Mouse (Mus musculus): ENCODE data around the gene Camk2g. TPM values are rescaled to one million over a fixed set of nuclear protein-coding genes. Genes with fewer than 3 reads are reported as not detected.

The Camk2g gene
- total and polyA plus RNA-seq, 3 experiments, result 14.1 to 27.1 TPM; not detected in 1

GRCm38 (mm10) chr14:20724043-20724442 lies 69.8 kb downstream of the Camk2g start:
- Histone ChIP-seq H3K36me3 (ENCODE audit: control insufficient read depth in 1 of 2, insufficient read depth in 2 of 2, low read length in 2 of 2) (peaks cover 22 to 59% of the 10 kb centered on the region in 2 experiments), H3K79me2 (ENCODE audit: control insufficient read depth, insufficient read depth, low read length, poor library complexity) (peaks cover 17% of the 10 kb centered on the region), H3K9ac (ENCODE audit: control insufficient read depth, low read depth, low read length, poor library complexity, severe bottlenecking) (no peak overlapping the region), H3K4me3 (ENCODE audit: control insufficient read depth in 1 of 2, insufficient read depth in 1 of 2, low read depth in 2 of 2, low read length in 2 of 2) (no peak overlapping the region), H3K27me3 (ENCODE audit: control insufficient read depth in 1 of 2, insufficient read depth in 2 of 2, low read length in 2 of 2) (no peaks in the 10 kb centered on the region), H3K4me1 (ENCODE audit: control insufficient read depth in 1 of 2, insufficient read depth in 2 of 2, low read length in 2 of 2) (peaks cover 9 to 13% of the 10 kb centered on the region in 2 experiments), H3K27ac (ENCODE audit: control insufficient read depth, low read depth, low read length) (no peak overlapping the region), H3K9me3 (replicated peaks; ENCODE audit: insufficient read depth, low read length) (no peaks in the 10 kb centered on the region)
- peak; percentile 51 for DNase-seq (ENCODE audit: low read depth, low spot score)
- peak; percentile 70 to 81 (median 79) for TF ChIP-seq CTCF (IDR thresholded peaks at IDR 0.05 in 2 of 3, conservative IDR thresholded peaks at IDR 0.05 in 1 of 3; ENCODE audit: control insufficient read depth in 1 of 3, insufficient read depth in 1 of 3, low read depth in 2 of 3, low read length in 3 of 3, poor library complexity in 1 of 3, severe bottlenecking in 1 of 3)
- no peak for TF ChIP-seq TCF12 (IDR thresholded peaks at IDR 0.05; ENCODE audit: low read depth, low read length)
- TF ChIP-seq ZNF384 (IDR thresholded peaks at IDR 0.05; ENCODE audit: low read depth, low read length), result no peak
- TF ChIP-seq SMC3 (IDR thresholded peaks at IDR 0.05; ENCODE audit: low read depth, low read length), result peak; percentile 50
- TF ChIP-seq ELF1 (IDR thresholded peaks at IDR 0.05; ENCODE audit: low read depth, low read length), result no peak
- TF ChIP-seq CHD1 (IDR thresholded peaks at IDR 0.05; ENCODE audit: low read depth, low read length), result no peak
- no peak for TF ChIP-seq CHD2 (IDR thresholded peaks at IDR 0.05; ENCODE audit: low read length)
- peak; percentile 21 for TF ChIP-seq RAD21 (IDR thresholded peaks at IDR 0.05; ENCODE audit: low read depth, low read length)
- TF ChIP-seq MYB (IDR thresholded peaks at IDR 0.05; ENCODE audit: low read depth, low read length), result no peak
- no peak; the same call in 1 of the 2 replicates for TF ChIP-seq SIN3A (IDR thresholded peaks at IDR 0.05; ENCODE audit: low read length)
- no peak for TF ChIP-seq ZC3H11A (IDR thresholded peaks at IDR 0.05; ENCODE audit: low read depth, low read length)
- TF ChIP-seq MAFK (IDR thresholded peaks at IDR 0.05; ENCODE audit: borderline replicate concordance, low read depth, low read length), result peak; percentile 94
- no peak for TF ChIP-seq GABPA (IDR thresholded peaks at IDR 0.05; ENCODE audit: low read depth, low read length)
- TF ChIP-seq NRF1 (IDR thresholded peaks at IDR 0.05; ENCODE audit: insufficient read depth, low read depth, low read length, poor library complexity, severe bottlenecking), result no peak

DNA sequence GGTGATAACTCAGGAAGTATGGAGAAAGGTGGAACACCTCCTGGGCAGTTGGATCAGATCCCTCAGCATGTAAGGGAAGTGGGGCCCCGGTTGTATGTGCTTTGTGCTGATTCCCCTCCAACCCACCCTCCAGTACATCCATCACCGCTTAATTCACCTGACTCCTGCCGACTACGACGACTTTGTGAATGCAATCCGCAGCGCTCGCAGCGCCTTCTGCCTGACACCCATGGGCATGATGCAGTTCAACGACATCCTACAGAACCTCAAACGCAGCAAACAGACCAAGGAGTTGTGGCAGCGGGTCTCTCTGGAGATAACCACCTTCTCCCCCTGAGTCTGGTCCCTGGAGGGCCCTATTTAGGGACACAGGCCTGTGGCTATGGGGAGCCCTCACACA lies 70.9 kb downstream of the Camk2g start:
- DNase-seq (ENCODE audit: low read depth, low spot score), result no peak
- peaks cover 8% of the 10 kb centered on the region for H3K79me2 ChIP-seq (ENCODE audit: control insufficient read depth, insufficient read depth, low read length, poor library complexity)
- H3K27ac ChIP-seq (ENCODE audit: control insufficient read depth, low read depth, low read length), result no peak overlapping the region
- TF ChIP-seq EP300 (IDR thresholded peaks at IDR 0.05; ENCODE audit: low read depth in 1 of 2, low read length in 2 of 2) (no peak), NRF1 (IDR thresholded peaks at IDR 0.05; ENCODE audit: insufficient read depth, low read depth, low read length, poor library complexity, severe bottlenecking) (no peak), TCF12 (IDR thresholded peaks at IDR 0.05; ENCODE audit: low read depth, low read length) (no peak), KAT2A (conservative IDR thresholded peaks at IDR 0.05; ENCODE audit: low read depth, low read length) (no peak), SMC3 (IDR thresholded peaks at IDR 0.05; ENCODE audit: low read depth, low read length) (0 out of 2 replicates have a peak, but pooled peaks have one; percentile 6), JUND (IDR thresholded peaks at IDR 0.05; ENCODE audit: low read depth, low read length) (no peak), POLR2A (IDR thresholded peaks at IDR 0.05; ENCODE audit: control insufficient read depth in 1 of 2, insufficient read depth in 1 of 2, low read depth in 1 of 2, low read length in 2 of 2, poor library complexity in 1 of 2) (no peak), TAL1 (IDR thresholded peaks at IDR 0.05; ENCODE audit: low read length) (no peak), GABPA (IDR thresholded peaks at IDR 0.05; ENCODE audit: low read depth, low read length) (no peak), CHD2 (IDR thresholded peaks at IDR 0.05; ENCODE audit: low read length) (no peak), MEF2A (IDR thresholded peaks at IDR 0.05; ENCODE audit: extremely low read depth, insufficient replicate concordance, low read depth, low read length, poor library complexity, severe bottlenecking) (no peak), POLR2AphosphoS2 (IDR thresholded peaks at IDR 0.05; ENCODE audit: low read length) (peak; percentile 64; the same call in 1 of the 2 replicates), ELF1 (IDR thresholded peaks at IDR 0.05; ENCODE audit: low read depth, low read length) (no peak)
- no peaks in the 10 kb centered on the region for H3K27me3 ChIP-seq (ENCODE audit: control insufficient read depth in 1 of 2, insufficient read depth in 2 of 2, low read length in 2 of 2)
- H3K4me1 ChIP-seq (ENCODE audit: control insufficient read depth in 1 of 2, insufficient read depth in 2 of 2, low read length in 2 of 2), result peaks cover 8 to 9% of the 10 kb centered on the region in 2 experiments
- no peak overlapping the region for H3K9ac ChIP-seq (ENCODE audit: control insufficient read depth, low read depth, low read length, poor library complexity, severe bottlenecking)
- no peak overlapping the region for H3K4me3 ChIP-seq (ENCODE audit: control insufficient read depth in 1 of 2, insufficient read depth in 1 of 2, low read depth in 2 of 2, low read length in 2 of 2)
- no peaks in the 10 kb centered on the region for H3K9me3 ChIP-seq (replicated peaks; ENCODE audit: insufficient read depth, low read length)
- H3K36me3 ChIP-seq (ENCODE audit: control insufficient read depth in 1 of 2, insufficient read depth in 2 of 2, low read length in 2 of 2), result peaks cover 19 to 49% of the 10 kb centered on the region in 2 experiments
